Mouse (Mus musculus): Measurements from ENCODE around the gene Camkmt. TPM values are rescaled to one million over a fixed set of nuclear protein-coding genes. Genes with fewer than 3 reads are reported as not detected.

Camkmt gene
- polyA plus RNA-seq, 1 experiment from 2014 or later, result 13.1 TPM

DNA sequence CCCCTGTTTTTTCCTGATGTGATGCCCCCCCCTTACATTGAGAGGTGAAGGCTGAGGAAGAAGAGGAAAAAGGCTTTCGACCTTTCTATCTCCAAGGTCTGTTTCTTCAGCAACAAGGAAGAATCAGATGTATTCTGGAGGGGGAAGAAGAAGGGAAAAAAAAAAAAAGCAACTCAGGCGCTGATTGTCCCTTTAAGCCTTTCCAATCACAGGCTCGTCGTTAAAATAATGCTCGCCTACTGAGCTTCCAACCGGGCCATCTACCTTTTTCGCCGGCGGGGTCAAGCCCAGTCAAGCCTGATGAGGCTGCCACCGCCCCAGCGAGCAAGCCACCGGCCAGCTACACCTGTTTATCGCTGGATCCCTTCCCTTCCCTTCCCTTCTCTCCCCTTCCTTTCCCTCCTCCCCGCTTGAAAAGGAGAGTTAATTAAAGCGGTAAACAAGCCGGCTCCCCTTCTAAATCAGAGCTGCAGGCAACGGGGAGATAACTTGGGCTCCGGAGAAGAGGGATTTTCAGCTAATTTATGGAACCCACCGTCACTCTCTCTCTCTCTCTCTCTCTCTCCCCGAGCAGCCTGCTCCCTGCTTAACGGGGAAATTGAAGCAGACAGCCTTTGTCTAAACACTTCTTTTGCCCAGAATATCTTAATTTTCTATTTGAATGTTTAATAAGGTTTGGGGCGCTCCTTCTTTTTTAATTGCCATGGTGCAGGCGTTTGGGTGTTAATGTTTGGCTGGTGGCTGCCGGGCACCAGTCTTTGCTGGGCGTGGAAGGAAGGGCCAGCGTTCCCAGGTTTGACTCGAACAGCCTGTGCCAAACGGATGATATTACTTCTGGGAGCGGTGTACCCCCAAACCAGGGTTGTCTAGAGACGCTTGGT lies 395.0 kb downstream of the Camkmt start:
- Histone ChIP-seq H3K9ac (ENCODE audit: low read depth, low read length) (no peak overlapping the region), H3K4me3 (ENCODE audit: low read length) (no peak overlapping the region), H3K27me3 (ENCODE audit: control insufficient read depth, insufficient read depth, low read length) (peaks cover 98% of the 10 kb centered on the region), H3K36me3 (ENCODE audit: control insufficient read depth, insufficient read depth, low read length) (no peaks in the 10 kb centered on the region), H3K27ac (ENCODE audit: low read depth, low read length) (no peak overlapping the region), H3K4me1 (ENCODE audit: control insufficient read depth, insufficient read depth, low read length) (no peaks in the 10 kb centered on the region), H3K9me3 (ENCODE audit: control insufficient read depth, low read length) (no peaks in the 10 kb centered on the region), H3K4me2 (replicated peaks; ENCODE audit: low read depth, low read length) (no peak overlapping the region)
- no peak for ATAC-seq (ENCODE audit: low FRiP score, low TSS enrichment)
- 1% methylated on average over 30 of the region's 30 CpGs for WGBS

DNA sequence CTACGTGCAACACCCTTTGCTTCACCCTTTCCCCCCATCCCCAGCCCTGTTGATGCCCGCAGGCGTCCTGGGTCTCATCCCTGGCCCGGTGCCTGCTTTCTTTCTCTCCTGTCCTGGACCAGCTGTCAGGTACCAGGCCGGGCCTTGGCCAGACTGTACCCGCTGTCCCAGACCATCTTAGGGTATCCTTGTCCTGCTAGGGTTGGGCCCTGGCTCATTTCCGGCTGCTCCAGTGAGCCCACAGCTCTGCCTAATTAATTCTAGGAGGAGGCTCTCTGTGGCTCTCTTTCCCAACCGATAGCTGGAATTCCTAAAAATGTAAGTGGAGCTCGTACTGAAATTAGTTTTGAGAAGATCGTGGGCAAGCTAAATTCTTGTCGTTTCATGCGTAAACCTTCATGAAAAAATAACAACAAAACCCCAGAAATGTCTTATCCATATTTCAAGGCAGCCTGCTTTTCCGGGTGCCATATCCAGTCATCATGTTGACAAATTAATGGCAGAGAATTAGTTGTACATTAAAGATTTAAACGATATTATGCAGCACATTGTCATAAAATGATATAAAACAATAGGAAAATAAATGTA lies 395.7 kb downstream of the Camkmt start:
- H3K4me2 ChIP-seq (replicated peaks; ENCODE audit: low read depth, low read length), result peak overlapping the region; percentile 27; the same call in 1 of the 2 replicates

DNA sequence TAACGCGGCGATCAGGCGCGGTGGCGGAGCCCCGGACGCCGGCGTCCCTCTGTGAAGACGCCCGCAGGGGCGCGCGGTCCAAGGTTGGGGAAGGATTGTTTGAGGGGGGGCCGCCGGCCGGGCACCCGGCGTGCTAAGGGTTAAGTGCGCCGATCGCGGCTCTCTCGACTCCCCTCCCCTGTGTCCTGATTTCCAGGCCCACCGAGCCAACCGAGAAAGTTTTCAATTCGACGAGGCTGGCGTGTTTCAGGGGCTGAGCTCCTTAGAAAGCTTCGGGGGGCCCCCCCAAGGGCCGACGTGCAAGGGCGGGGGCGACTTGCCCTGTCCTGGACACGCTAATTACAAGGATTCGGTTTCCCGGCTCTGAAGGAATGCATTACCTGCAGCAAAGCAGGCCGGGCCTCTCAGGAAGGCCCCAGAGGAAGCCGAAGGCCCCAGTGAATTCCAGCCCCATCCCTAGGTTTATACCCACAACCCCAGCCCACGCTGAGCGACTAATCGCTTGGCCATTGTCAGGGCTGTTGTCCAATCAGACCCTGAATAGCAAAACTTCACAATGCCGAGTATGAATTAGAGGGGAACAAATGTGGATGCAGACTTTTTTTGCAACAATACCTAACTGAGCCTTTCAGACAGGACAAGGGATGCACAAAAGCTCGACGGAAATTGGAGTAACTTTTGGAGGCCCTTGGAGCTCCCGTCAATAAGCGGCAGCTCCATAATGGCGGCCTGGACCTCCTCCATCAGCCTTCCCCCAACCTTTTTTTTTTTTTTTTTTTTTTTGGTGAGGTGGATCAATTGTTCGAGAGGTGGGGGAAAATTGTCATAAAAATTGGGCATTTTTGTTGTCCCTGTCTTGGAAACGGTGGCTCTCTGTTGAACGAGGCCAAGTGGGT lies 396.5 kb downstream of the Camkmt start:
- Histone ChIP-seq H3K4me1 (ENCODE audit: control insufficient read depth, insufficient read depth, low read length) (no peaks in the 10 kb centered on the region), H3K27ac (ENCODE audit: low read depth, low read length) (no peak overlapping the region), H3K36me3 (ENCODE audit: control insufficient read depth, insufficient read depth, low read length) (no peaks in the 10 kb centered on the region), H3K9ac (ENCODE audit: low read depth, low read length) (no peak overlapping the region), H3K27me3 (ENCODE audit: control insufficient read depth, insufficient read depth, low read length) (peaks cover 98% of the 10 kb centered on the region), H3K9me3 (ENCODE audit: control insufficient read depth, low read length) (no peaks in the 10 kb centered on the region), H3K4me3 (ENCODE audit: low read length) (peak overlapping the region; percentile 10; the same call in 1 of the 2 replicates), H3K4me2 (replicated peaks; ENCODE audit: low read depth, low read length) (peak overlapping the region; percentile 27; the same call in 1 of the 2 replicates)
- 1% methylated on average over 52 of the region's 52 CpGs for WGBS
- peak; percentile 43; the same call in 1 of the 2 replicates for ATAC-seq (ENCODE audit: low FRiP score, low TSS enrichment)

More for the DNA sequence above, 395.7 kb downstream of the Camkmt start:
- Histone ChIP-seq H3K4me1 (ENCODE audit: control insufficient read depth, insufficient read depth, low read length) (no peaks in the 10 kb centered on the region), H3K27me3 (ENCODE audit: control insufficient read depth, insufficient read depth, low read length) (peaks cover 98% of the 10 kb centered on the region), H3K27ac (ENCODE audit: low read depth, low read length) (no peak overlapping the region), H3K9me3 (ENCODE audit: control insufficient read depth, low read length) (no peaks in the 10 kb centered on the region), H3K9ac (ENCODE audit: low read depth, low read length) (no peak overlapping the region), H3K4me3 (ENCODE audit: low read length) (no peak overlapping the region), H3K36me3 (ENCODE audit: control insufficient read depth, insufficient read depth, low read length) (no peaks in the 10 kb centered on the region)
- WGBS, result under 1% methylated on average over 14 of the region's 14 CpGs
- ATAC-seq (ENCODE audit: low FRiP score, low TSS enrichment), result no peak

DNA sequence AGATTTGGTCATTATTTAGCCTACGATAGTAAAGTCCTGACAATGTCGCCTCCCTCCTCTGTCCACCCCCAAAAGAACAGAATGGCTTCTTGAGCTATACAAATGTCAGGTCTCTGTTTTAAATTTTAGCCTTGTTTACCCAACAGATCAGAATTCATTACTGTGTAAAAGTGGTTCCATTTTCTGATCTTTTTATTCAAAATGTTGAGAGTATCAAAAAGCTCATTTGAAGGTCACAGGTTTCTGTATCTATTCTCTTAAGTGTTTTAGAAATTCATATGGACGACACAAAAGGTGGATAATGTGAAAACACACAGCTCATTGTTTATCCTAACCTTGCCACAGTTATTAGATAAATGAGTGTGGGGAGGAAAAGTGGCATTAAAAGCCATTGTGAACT lies 397.2 kb downstream of the Camkmt start:
- H3K9me3 ChIP-seq (ENCODE audit: control insufficient read depth, low read length), result no peaks in the 10 kb centered on the region
- no peak overlapping the region for H3K4me3 ChIP-seq (ENCODE audit: low read length)
- ATAC-seq (ENCODE audit: low FRiP score, low TSS enrichment), result no peak
- no peaks in the 10 kb centered on the region for H3K36me3 ChIP-seq (ENCODE audit: control insufficient read depth, insufficient read depth, low read length)
- no peak overlapping the region for H3K9ac ChIP-seq (ENCODE audit: low read depth, low read length)
- H3K4me2 ChIP-seq (replicated peaks; ENCODE audit: low read depth, low read length), result no peak overlapping the region
- H3K27ac ChIP-seq (ENCODE audit: low read depth, low read length), result no peak overlapping the region
- H3K27me3 ChIP-seq (ENCODE audit: control insufficient read depth, insufficient read depth, low read length), result peaks cover 92% of the 10 kb centered on the region
- no peaks in the 10 kb centered on the region for H3K4me1 ChIP-seq (ENCODE audit: control insufficient read depth, insufficient read depth, low read length)
- WGBS, result 15% methylated on average over 3 of the region's 3 CpGs

DNA sequence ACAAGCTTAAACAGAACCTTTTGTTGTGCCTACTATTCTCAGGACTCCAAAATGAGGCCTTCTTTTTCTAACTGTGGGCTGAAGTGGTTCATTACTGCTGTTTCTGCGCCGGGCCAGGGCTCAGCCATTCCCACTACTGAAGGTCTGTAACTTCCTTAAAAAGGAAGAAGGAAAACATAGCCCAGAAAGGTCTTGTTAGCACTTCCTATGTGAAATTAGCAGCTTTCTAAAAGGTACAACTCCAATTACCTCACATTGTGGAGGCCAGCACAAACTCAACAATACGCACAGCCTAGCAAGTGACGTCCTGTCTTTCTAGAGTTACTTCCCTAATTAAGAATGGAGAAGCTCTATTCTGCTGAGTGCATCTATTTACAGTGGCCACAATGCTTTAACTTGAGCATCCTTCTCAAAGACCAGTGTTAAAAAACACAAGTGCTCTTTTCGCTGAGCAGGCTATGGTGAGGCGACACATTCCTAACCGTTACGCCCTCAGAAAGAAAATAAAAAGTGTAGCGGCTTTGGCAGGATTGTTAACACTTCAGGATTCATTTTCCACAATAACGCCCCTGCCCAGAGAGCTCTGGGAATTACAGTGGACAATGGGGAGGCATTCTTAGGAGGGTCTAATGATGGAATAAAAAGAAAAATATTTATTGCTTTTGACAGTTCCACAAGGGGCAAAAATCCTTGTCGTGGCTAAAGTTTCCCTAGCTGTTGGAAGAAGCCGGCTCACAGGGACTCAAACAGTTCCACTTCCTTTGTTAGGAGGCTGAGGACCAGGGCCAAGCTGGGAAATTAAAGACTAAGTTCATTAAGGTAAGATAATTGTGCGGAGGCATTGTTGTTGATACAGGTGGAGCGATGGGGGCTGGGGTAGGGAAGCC lies 398.5 kb downstream of the Camkmt start:
- no peaks in the 10 kb centered on the region for H3K9me3 ChIP-seq (ENCODE audit: control insufficient read depth, low read length)
- H3K4me3 ChIP-seq (ENCODE audit: low read length), result no peak overlapping the region
- H3K27ac ChIP-seq (ENCODE audit: low read depth, low read length), result no peak overlapping the region
- H3K36me3 ChIP-seq (ENCODE audit: control insufficient read depth, insufficient read depth, low read length), result no peaks in the 10 kb centered on the region
- peaks cover 91% of the 10 kb centered on the region for H3K27me3 ChIP-seq (ENCODE audit: control insufficient read depth, insufficient read depth, low read length)
- no peak overlapping the region for H3K4me2 ChIP-seq (replicated peaks; ENCODE audit: low read depth, low read length)
- no peak overlapping the region for H3K9ac ChIP-seq (ENCODE audit: low read depth, low read length)
- 3% methylated on average over 14 of the region's 14 CpGs for WGBS
- ATAC-seq (ENCODE audit: low FRiP score, low TSS enrichment), result no peak
- H3K4me1 ChIP-seq (ENCODE audit: control insufficient read depth, insufficient read depth, low read length), result no peaks in the 10 kb centered on the region

DNA sequence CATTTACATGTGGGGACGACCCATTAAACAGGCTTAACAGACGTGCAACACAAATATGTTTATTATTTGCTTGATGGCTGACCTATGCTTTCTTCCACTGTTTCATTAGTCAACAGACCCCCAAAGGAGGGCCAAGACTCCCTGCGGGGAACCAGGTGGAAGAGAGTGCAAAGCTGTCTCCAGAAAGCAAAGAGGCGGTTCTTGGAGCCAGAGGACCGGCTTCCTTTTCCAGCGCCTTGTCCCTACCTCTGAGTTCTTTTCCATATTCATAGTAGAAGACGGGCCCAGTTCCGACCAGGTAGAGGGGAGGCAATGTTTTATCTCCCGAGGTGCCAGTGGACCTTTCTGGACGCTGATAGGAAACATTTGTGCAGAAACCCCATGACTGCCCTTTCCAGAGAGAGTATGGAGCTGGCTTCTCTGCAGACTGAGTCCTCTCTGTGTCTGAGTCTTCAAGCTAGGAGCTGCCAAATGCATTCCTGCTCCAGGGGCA lies 399.2 kb downstream of the Camkmt start:
- Histone ChIP-seq H3K27ac (ENCODE audit: low read depth, low read length) (no peak overlapping the region), H3K4me1 (ENCODE audit: control insufficient read depth, insufficient read depth, low read length) (no peaks in the 10 kb centered on the region), H3K27me3 (ENCODE audit: control insufficient read depth, insufficient read depth, low read length) (peaks cover 89% of the 10 kb centered on the region), H3K9me3 (ENCODE audit: control insufficient read depth, low read length) (no peaks in the 10 kb centered on the region), H3K4me2 (replicated peaks; ENCODE audit: low read depth, low read length) (no peak overlapping the region), H3K9ac (ENCODE audit: low read depth, low read length) (no peak overlapping the region), H3K36me3 (ENCODE audit: control insufficient read depth, insufficient read depth, low read length) (no peaks in the 10 kb centered on the region), H3K4me3 (ENCODE audit: low read length) (no peak overlapping the region)
- 2% methylated on average over 10 of the region's 10 CpGs for WGBS
- no peak for ATAC-seq (ENCODE audit: low FRiP score, low TSS enrichment)

DNA sequence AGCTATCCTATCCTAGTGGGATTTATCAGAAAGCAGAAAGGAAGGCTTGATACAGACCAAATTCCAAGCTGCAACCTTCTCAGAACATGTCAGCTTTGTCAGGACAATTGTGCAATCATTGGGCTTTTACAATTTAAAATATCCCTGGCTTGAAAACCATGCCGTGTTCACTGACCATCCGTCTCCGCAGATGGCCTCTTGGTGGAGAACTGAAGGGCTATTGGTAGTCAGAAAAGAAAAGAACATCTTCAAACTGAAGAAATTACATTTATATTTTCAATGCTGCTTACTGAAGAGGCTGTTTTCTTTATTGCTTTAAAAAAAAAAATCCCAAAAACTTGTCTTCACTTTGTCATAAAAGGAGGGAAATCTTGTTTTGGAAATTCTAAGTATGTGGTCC lies 401.1 kb downstream of the Camkmt start:
- H3K27me3 ChIP-seq (ENCODE audit: control insufficient read depth, insufficient read depth, low read length), result peaks cover 73% of the 10 kb centered on the region
- H3K9ac ChIP-seq (ENCODE audit: low read depth, low read length), result no peak overlapping the region
- peaks cover 5% of the 10 kb centered on the region for H3K9me3 ChIP-seq (ENCODE audit: control insufficient read depth, low read length)
- ATAC-seq (ENCODE audit: low FRiP score, low TSS enrichment), result no peak
- H3K4me3 ChIP-seq (ENCODE audit: low read length), result no peak overlapping the region
- H3K4me1 ChIP-seq (ENCODE audit: control insufficient read depth, insufficient read depth, low read length), result no peaks in the 10 kb centered on the region
- 54% methylated on average over 3 of the region's 3 CpGs for WGBS
- H3K4me2 ChIP-seq (replicated peaks; ENCODE audit: low read depth, low read length), result no peak overlapping the region
- no peaks in the 10 kb centered on the region for H3K36me3 ChIP-seq (ENCODE audit: control insufficient read depth, insufficient read depth, low read length)
- H3K27ac ChIP-seq (ENCODE audit: low read depth, low read length), result no peak overlapping the region

DNA sequence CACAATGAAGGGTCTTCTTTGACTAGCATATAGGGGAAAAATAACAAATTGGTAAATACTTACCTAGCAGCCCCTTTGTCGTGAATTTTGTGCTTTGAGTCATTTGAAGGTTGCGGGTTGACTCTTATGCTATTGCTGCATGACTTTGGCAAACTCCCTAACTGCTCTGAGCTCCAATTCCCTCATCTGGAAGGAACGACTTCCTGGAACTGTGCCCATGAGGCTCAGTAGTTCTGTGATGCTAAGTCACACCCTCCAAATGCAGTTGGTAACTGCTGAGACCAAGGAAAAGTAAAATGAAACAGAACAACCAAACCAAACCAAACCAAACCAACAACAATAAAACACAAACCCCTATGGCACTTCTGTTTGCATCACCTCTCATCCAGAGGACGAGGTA lies 403.2 kb downstream of the Camkmt start:
- Histone ChIP-seq H3K4me2 (replicated peaks; ENCODE audit: low read depth, low read length) (no peak overlapping the region), H3K9me3 (ENCODE audit: control insufficient read depth, low read length) (peaks cover 5% of the 10 kb centered on the region), H3K4me1 (ENCODE audit: control insufficient read depth, insufficient read depth, low read length) (no peaks in the 10 kb centered on the region), H3K9ac (ENCODE audit: low read depth, low read length) (no peak overlapping the region), H3K27me3 (ENCODE audit: control insufficient read depth, insufficient read depth, low read length) (peaks cover 53% of the 10 kb centered on the region), H3K4me3 (ENCODE audit: low read length) (no peak overlapping the region), H3K36me3 (ENCODE audit: control insufficient read depth, insufficient read depth, low read length) (no peaks in the 10 kb centered on the region), H3K27ac (ENCODE audit: low read depth, low read length) (no peak overlapping the region)
- ATAC-seq (ENCODE audit: low FRiP score, low TSS enrichment), result no peak
- WGBS, result 63% methylated on average over 4 of the region's 4 CpGs
